Mouse (Mus musculus) E14TG2a.4 (cell line): ENCODE data around the gene Timp2.

Source experiments
- CTCF ChIP-seq: conservative IDR thresholded peaks from 2 replicates; pipeline ENCODE4 v1.5.1; 2014; ENCODE audit warnings: low read length
- NANOG ChIP-seq: IDR thresholded peaks from 2 replicates; pipeline ENCODE4 v1.6.1; 2014; ENCODE audit warnings: borderline replicate concordance, low read length, mixed read lengths
- POU5F1 ChIP-seq: IDR thresholded peaks from 2 replicates; pipeline ENCODE4 v1.6.1; 2014; ENCODE audit warnings: low read length, borderline replicate concordance

DNA sequence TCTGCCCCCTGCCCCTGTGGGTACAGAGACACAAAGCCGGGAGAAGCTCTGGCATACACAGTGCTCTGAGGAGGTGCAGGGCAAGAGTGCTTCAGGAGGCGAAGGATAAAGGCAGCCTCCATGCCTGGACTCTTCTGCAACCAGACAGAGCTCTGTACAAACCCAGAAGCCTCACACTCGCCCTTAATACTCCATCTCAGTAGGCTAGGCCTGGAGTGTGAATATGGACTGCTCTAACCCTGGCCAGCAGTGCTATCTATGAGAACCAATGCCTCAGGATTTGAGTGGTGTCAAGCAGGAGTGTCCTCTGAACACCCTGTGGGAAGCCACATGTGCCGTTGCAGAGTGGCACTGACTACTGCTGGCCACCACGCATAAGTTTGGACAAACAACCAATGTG, 26.6 kb downstream of the Timp2 start:
- TF ChIP-seq CTCF (no peak), POU5F1 (no peak), NANOG (no peak)
